Mouse (Mus musculus): ENCODE measurements around the gene Cep85l.

DNA sequence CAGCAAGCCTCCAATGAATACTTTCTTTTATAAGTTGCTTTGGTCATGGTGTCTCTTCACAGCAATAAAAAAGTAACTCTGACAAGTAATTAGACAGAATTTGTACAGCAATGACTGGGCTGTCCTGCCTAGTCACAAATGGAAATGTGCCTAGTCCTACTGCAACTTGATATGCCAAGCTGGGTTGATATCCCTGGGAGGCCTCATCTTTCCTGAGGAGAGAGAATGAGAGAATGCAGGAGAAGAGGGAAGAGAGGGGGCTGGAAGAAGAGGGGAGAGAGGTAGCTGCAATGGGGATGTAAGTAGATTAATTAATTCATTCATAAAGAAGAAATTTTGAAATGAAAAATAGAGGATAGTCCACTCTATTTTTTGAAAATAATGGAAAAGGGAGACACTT lies 56.4 kb downstream of the Cep85l start:
- TF ChIP-seq JUND (conservative IDR thresholded peaks at IDR 0.05; ENCODE audit: low read depth, low read length) (no peak), TCF12 (IDR thresholded peaks at IDR 0.05; ENCODE audit: low read depth, low read length) (no peak), SMC3 (IDR thresholded peaks at IDR 0.05; ENCODE audit: low read depth, low read length) (no peak), MAX (IDR thresholded peaks at IDR 0.05; ENCODE audit: low read length) (no peak), ZNF384 (IDR thresholded peaks at IDR 0.05; ENCODE audit: low read depth, low read length) (no peak), RAD21 (IDR thresholded peaks at IDR 0.05; ENCODE audit: low read depth, low read length) (no peak), MAZ (IDR thresholded peaks at IDR 0.05; ENCODE audit: low read depth, low read length) (no peak)

Data from CH12.LX (cell line).